Mouse (Mus musculus) MEL (cell line): ENCODE data around the gene Ddx4. TPM values are rescaled to one million over a fixed set of nuclear protein-coding genes. Genes with fewer than 3 reads are reported as not detected.

Source experiments
- DNase-seq: peaks from one replicate; pipeline ENCODE4 v3.0.0; 2011; ENCODE audit warnings: low read depth, low spot score
- H3K27ac ChIP-seq: 2 replicates; pipeline ENCODE4 v1.5.1; 2012; ENCODE audit warnings: low read depth, mild to moderate bottlenecking, control low read depth, low read length, moderate library complexity; ENCODE audit not compliant: control insufficient read depth
- H3K27me3 ChIP-seq, 2 experiments: fragments of 150-350 bp in 1 of 2; sonication (generic) in 1 of 2; 2 replicates each; pipeline ENCODE4 v1.6.1; 2012; ENCODE audit warnings: low read length in 2 of 2, mild to moderate bottlenecking in 2 of 2, improper control_type of control experiment in 1 of 2, moderate library complexity in 1 of 2; ENCODE audit not compliant: insufficient read depth in 2 of 2, control insufficient read depth in 1 of 2
- H3K36me3 ChIP-seq, 2 experiments: 2 replicates each; pipeline ENCODE4 v1.6.1; 2012 to 2014; ENCODE audit warnings: low read length in 2 of 2, improper control_type of control experiment in 1 of 2, inconsistent platforms in 1 of 2, mild to moderate bottlenecking in 1 of 2; ENCODE audit not compliant: insufficient read depth in 2 of 2, control insufficient read depth in 1 of 2
- H3K4me1 ChIP-seq, 2 experiments: fragments of 150-350 bp in 1 of 2; sonication (generic) in 1 of 2; 2 replicates each; pipeline ENCODE4 v1.6.1; 2012; ENCODE audit warnings: low read length in 2 of 2, improper control_type of control experiment in 1 of 2, mild to moderate bottlenecking in 1 of 2; ENCODE audit not compliant: insufficient read depth in 2 of 2, control insufficient read depth in 1 of 2
- H3K4me3 ChIP-seq, 2 experiments: fragments of 150-350 bp in 1 of 2; sonication (generic) in 1 of 2; 2 replicates each; pipeline ENCODE4 v1.5.1; 2012; ENCODE audit warnings: low read depth in 2 of 2, low read length in 2 of 2, mild to moderate bottlenecking in 2 of 2, moderate library complexity in 2 of 2, control low read depth in 1 of 2, improper control_type of control experiment in 1 of 2; ENCODE audit not compliant: control insufficient read depth in 1 of 2, insufficient read depth in 1 of 2
- H3K79me2 ChIP-seq: 2 replicates; pipeline ENCODE4 v1.6.1; 2012; ENCODE audit warnings: mild to moderate bottlenecking, low read length, moderate library complexity; ENCODE audit not compliant: control insufficient read depth, poor library complexity, insufficient read depth
- H3K9ac ChIP-seq: 2 replicates; pipeline ENCODE4 v1.6.1; 2012; ENCODE audit warnings: low read depth, mild to moderate bottlenecking, control low read depth, low read length, moderate library complexity; ENCODE audit not compliant: control insufficient read depth, poor library complexity, severe bottlenecking
- H3K9me3 ChIP-seq: fragments of 150-350 bp; sonication (generic); replicated peaks from 2 replicates; pipeline ENCODE4 v1.6.1; 2012; ENCODE audit warnings: mild to moderate bottlenecking, low read length, improper control_type of control experiment, moderate library complexity; ENCODE audit not compliant: insufficient read depth
- BHLHE40 ChIP-seq: IDR thresholded peaks from 2 replicates; pipeline ENCODE4 v1.6.1; 2012; ENCODE audit warnings: low read depth, mild to moderate bottlenecking, inconsistent platforms, low read length, improper control_type of control experiment, borderline replicate concordance
- CHD1 ChIP-seq: IDR thresholded peaks from 2 replicates; pipeline ENCODE4 v1.6.1; 2012; ENCODE audit warnings: low read depth, mild to moderate bottlenecking, inconsistent platforms, low read length, improper control_type of control experiment
- ELF1 ChIP-seq: IDR thresholded peaks from 2 replicates; pipeline ENCODE4 v1.6.1; 2014; ENCODE audit warnings: low read depth, mild to moderate bottlenecking, inconsistent platforms, low read length, improper control_type of control experiment, moderate library complexity
- EP300 ChIP-seq, 2 experiments: IDR thresholded peaks; 2 replicates each; pipeline ENCODE4 v1.6.1; 2011; ENCODE audit warnings: improper control_type of control experiment in 2 of 2, low read length in 2 of 2, low read depth in 1 of 2, mild to moderate bottlenecking in 1 of 2
- GATA1 ChIP-seq: IDR thresholded peaks from 2 replicates; pipeline ENCODE4 v1.6.1; 2011; ENCODE audit warnings: low read depth, low read length, improper control_type of control experiment
- JUND ChIP-seq: IDR thresholded peaks from 2 replicates; pipeline ENCODE4 v1.6.1; 2011; ENCODE audit warnings: low read depth, mild to moderate bottlenecking, improper control_type of control experiment, low read length
- MAFK ChIP-seq: IDR thresholded peaks from 2 replicates; pipeline ENCODE4 v1.6.1; 2011; ENCODE audit warnings: low read depth, mild to moderate bottlenecking, low read length, improper control_type of control experiment, borderline replicate concordance
- MAX ChIP-seq: IDR thresholded peaks from 2 replicates; pipeline ENCODE4 v1.6.1; 2011; ENCODE audit warnings: low read length, improper control_type of control experiment
- MAZ ChIP-seq: IDR thresholded peaks from 2 replicates; pipeline ENCODE4 v1.6.1; 2012; ENCODE audit warnings: low read depth, mild to moderate bottlenecking, inconsistent platforms, low read length, improper control_type of control experiment
- MEF2A ChIP-seq: IDR thresholded peaks from 2 replicates; pipeline ENCODE4 v1.6.1; 2014; ENCODE audit warnings: low read depth, mild to moderate bottlenecking, inconsistent platforms, low read length, improper control_type of control experiment; ENCODE audit not compliant: poor library complexity, insufficient replicate concordance, severe bottlenecking; ENCODE audit errors: extremely low read depth
- MYB ChIP-seq: IDR thresholded peaks from 2 replicates; pipeline ENCODE4 v1.6.1; 2011; ENCODE audit warnings: mild to moderate bottlenecking, low read depth, low read length, improper control_type of control experiment
- NELFE ChIP-seq: IDR thresholded peaks from 2 replicates; pipeline ENCODE4 v1.6.1; 2011; ENCODE audit warnings: low read depth, low read length, improper control_type of control experiment
- POLR2A ChIP-seq, 2 experiments: IDR thresholded peaks; 2 replicates each; pipeline ENCODE4 v1.6.1; 2011 to 2012; ENCODE audit warnings: low read length in 2 of 2, mild to moderate bottlenecking in 2 of 2, control low read depth in 1 of 2, improper control_type of control experiment in 1 of 2, low read depth in 1 of 2, moderate library complexity in 1 of 2; ENCODE audit not compliant: control insufficient read depth in 1 of 2, insufficient read depth in 1 of 2, poor library complexity in 1 of 2
- RAD21 ChIP-seq: IDR thresholded peaks from 2 replicates; pipeline ENCODE4 v1.6.1; 2011; ENCODE audit warnings: mild to moderate bottlenecking, low read depth, low read length, improper control_type of control experiment
- RCOR1 ChIP-seq: IDR thresholded peaks from 2 replicates; pipeline ENCODE4 v1.6.1; 2012; ENCODE audit warnings: low read depth, mild to moderate bottlenecking, inconsistent platforms, low read length, improper control_type of control experiment
- SIN3A ChIP-seq: IDR thresholded peaks from 2 replicates; pipeline ENCODE4 v1.6.1; 2012; ENCODE audit warnings: low read length, improper control_type of control experiment, inconsistent platforms
- SMC3 ChIP-seq: IDR thresholded peaks from 2 replicates; pipeline ENCODE4 v1.6.1; 2011; ENCODE audit warnings: low read depth, low read length, improper control_type of control experiment
- TCF12 ChIP-seq: IDR thresholded peaks from 2 replicates; pipeline ENCODE4 v1.6.1; 2014; ENCODE audit warnings: low read depth, mild to moderate bottlenecking, inconsistent platforms, low read length, improper control_type of control experiment, moderate library complexity
- USF2 ChIP-seq, 2 experiments: IDR thresholded peaks; 2 replicates each; pipeline ENCODE4 v1.6.1; 2011 to 2012; ENCODE audit warnings: improper control_type of control experiment in 2 of 2, low read length in 2 of 2, borderline replicate concordance in 1 of 2, inconsistent platforms in 1 of 2, low read depth in 1 of 2, mild to moderate bottlenecking in 1 of 2; ENCODE audit not compliant: insufficient read depth in 1 of 2
- ZNF384 ChIP-seq: IDR thresholded peaks from 2 replicates; pipeline ENCODE4 v1.6.1; 2012; ENCODE audit warnings: low read depth, mild to moderate bottlenecking, inconsistent platforms, low read length, improper control_type of control experiment
- polyA plus RNA-seq, 2 experiments: library from polyadenylated mRNA; stranded (reverse) in 1 of 2; unstranded in 1 of 2; fragments of >175 nt in 1 of 2; fragments of >200 nt in 1 of 2; gene quantifications; 2 replicates each; pipeline versions ENCODE4 v1.2.1 to v1.2.4; 2012; ENCODE audit warnings: low replicate concordance in 2 of 2, low read depth in 1 of 2; ENCODE audit not compliant: insufficient read length in 2 of 2, insufficient read depth in 1 of 2, missing spikeins in 1 of 2
- total RNA-seq: library from RNA; depleted of rRNA; stranded (reverse); fragments of 300-350 nt; gene quantifications from 2 replicates; pipeline ENCODE4 v1.2.3, GENCODE M21; 2012

Gene Ddx4
- total and polyA plus RNA-seq, 3 experiments = 0.31 to 1.3 TPM; not detected in 1

DNA sequence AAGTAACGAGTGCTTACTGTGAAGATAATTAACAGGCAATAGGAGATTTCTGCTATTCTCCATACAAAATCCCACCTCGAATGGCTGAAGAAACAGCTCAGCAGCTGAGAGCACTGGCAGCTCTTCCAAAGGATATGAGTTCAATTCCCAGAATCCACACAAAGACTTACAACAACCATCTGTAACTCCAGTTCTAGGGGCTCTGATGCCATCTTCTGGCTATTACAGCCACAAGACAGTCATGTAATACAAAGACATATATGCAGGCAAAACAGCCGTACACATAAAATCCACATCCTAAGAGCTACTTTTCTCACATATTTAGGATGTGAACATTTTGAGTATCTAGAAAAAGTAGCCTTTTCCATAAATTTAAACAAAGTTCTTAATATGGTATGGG, 30.7 kb downstream of the Ddx4 start (continued):
- TF ChIP-seq SIN3A (no peak), MAX (no peak), GATA1 (no peak), MEF2A (no peak), SMC3 (peak; percentile 37), MAFK (no peak), RAD21 (peak; percentile 41), EP300 (IDR thresholded peaks at IDR 0.05; ENCODE audit: low read depth in 1 of 2, low read length in 2 of 2) (0 out of 4 replicates have a peak, but pooled peaks of 1 of the 2 experiments have one; percentile 32), ZNF384 (no peak), POLR2A (IDR thresholded peaks at IDR 0.05; ENCODE audit: control insufficient read depth in 1 of 2, insufficient read depth in 1 of 2, low read depth in 1 of 2, low read length in 2 of 2, poor library complexity in 1 of 2) (no peak), JUND (no peak)

- Histone ChIP-seq H3K4me3 (no peak overlapping the region), H3K9ac (no peak overlapping the region), H3K36me3 (no peaks in the 10 kb centered on the region; a peak in 1 of 4 replicates), H3K4me1 (peaks cover 0 to 5% of the 10 kb centered on the region in 2 experiments; a peak in 3 of 4 replicates), H3K27me3 (no peaks in the 10 kb centered on the region), H3K79me2 (no peaks in the 10 kb centered on the region), H3K27ac (no peak overlapping the region), H3K9me3 (no peaks in the 10 kb centered on the region)
- TF ChIP-seq EP300 (IDR thresholded peaks at IDR 0.05; ENCODE audit: low read depth in 1 of 2, low read length in 2 of 2) = no peak
- TF ChIP-seq MAFK = no peak
- no peak for TF ChIP-seq RCOR1
- TF ChIP-seq NELFE = no peak
- TF ChIP-seq MYB = no peak
- no peak for TF ChIP-seq MAX
- TF ChIP-seq TCF12 = no peak
- no peak for TF ChIP-seq SMC3
- no peak for TF ChIP-seq USF2 (IDR thresholded peaks at IDR 0.05; ENCODE audit: borderline replicate concordance in 1 of 2, insufficient read depth in 1 of 2, low read depth in 1 of 2, low read length in 2 of 2)
- TF ChIP-seq MAZ = no peak
- TF ChIP-seq BHLHE40 = no peak
- no peak for TF ChIP-seq CHD1
- TF ChIP-seq JUND = no peak
- TF ChIP-seq ELF1 = no peak
- TF ChIP-seq MEF2A = no peak
- no peak for DNase-seq
These were observed 43.7 kb downstream of the Ddx4 start for GRCm38 (mm10) chr13:112608606-112609005.
